Mouse (Mus musculus): ENCODE results near the gene Med9.

The Med9 gene

GRCm38 (mm10) chr11:59952892-59953291 is 4.9 kb downstream of the Med9 start:
- DNase-seq, result no peak

DNA sequence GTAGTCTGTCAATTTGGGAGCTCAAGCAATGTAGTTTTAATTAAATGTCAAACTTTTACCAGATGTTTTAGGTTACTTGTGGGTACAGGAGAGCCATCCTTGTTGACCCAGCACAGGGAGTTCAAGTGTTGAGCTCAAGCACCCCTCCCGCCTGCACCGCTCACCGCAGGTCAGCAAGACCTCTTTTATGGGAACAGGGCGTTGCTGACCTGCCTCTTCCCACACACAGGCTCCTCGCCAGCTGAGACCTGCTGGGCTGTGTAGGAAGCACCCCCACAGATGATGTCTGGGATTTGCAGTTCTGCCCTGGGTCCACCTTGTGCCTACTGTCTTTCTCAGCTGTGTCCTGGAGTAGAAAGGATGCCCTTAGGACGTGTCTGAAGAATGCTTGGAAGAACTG is 8.7 kb downstream of the Med9 start:
- no peak for DNase-seq

DNA sequence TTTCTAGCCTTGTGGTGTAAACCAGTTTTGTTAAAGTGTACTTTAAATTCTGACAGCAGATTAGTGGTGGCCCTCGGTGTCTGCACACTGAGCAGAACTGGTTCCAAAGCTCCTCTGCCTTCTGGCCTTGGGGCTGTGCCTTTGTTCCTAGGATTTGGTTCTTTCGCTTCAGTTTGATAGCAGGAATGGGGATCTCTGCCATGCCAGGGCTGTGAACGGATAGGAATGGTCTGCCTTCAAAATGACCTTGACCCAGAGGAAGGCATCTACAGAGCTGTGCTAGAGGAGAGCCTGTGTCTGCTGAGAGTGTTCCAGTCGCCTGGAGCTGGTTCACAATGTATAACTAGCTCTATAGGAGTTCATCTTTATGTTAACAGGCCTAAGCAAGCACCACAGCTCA is 11.4 kb downstream of the Med9 start:
- no peak for DNase-seq

- no peak for DNase-seq
Measured at GRCm38 (mm10) chr11:59960476-59961337, 12.7 kb downstream of the Med9 start.

GRCm38 (mm10) chr11:59961338-59961875 is 13.4 kb downstream of the Med9 start:
- DNase-seq, result peak; percentile 31 to 37

GRCm38 (mm10) chr11:59962590-59962989 is 14.6 kb downstream of the Med9 start:
- DNase-seq, result no peak

DNA sequence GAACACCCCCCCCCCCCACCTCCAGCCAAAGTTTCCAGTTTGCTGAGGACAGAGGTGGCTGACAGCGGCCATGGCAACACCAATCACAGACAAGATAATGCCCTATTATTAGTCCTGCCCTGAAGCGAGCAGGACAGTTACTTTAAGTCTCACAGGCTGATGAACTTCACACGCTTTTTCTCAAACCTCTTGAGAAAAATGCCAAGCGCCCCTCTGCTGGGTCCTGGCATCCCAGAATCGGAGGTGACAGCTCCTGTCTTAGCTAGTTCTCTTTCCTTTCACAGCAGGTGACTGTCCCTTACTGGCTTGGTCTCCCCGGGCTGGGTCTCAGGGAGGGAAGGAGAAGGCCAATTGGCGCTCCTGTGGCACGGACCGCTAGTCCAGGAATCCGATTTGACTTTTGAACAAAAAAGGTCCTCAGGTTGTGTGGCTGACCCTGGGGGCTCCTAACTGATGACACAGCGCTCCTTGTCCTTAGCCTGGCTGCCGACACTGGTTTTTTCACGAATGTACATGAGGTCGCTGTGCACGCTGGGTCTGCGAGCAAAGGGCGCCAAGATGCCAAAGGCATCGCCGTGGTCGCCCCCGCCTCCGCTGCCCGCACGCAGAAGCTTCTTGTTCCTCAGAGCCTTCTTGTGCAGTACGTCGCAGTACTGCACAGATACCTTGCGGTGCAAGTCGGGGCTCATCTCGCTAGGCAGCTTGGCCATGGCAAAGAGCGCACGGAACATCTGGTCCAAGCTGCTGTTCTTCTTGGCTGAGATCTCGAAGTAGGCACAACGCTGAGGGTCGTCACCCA is 15.6 kb downstream of the Med9 start:
- peak; percentile 28 to 38 for DNase-seq

DNA sequence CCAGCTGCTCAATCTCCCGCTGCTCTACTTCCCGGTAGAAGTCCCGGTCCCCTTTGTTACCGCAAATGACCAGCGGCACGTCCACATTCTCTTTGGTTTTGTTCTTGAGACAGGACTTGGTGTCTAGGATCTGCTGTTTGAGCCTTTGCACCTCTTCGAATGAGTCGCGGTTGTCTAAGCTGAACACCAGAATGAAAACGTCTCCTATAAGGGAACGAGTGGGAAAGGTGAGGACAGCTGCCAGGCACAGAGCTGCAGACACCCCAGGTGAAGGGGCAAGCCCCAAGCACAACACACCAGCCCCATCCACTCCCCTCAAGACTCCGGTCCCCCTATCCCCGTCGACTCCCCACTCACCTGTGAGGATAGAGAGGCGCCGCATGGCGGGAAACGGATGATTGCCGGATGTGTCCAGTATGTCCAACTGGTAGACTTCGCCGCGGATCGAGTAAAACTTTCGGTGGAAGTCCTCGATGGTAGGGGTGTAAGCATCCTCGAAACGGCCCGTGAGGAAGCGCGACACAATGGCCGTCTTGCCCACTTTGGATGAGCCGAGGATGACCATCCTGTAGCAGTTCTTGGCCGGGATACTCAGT is 16.3 kb downstream of the Med9 start:
- peak; percentile 39 to 41 for DNase-seq

GRCm38 (mm10) chr11:59964818-59965217 is 16.8 kb downstream of the Med9 start, which contains the start of gene Rasd1:
TSS of gene Rasd1 (minus strand) at chr11:59964944.
- DNase-seq, result peak; percentile 81 to 85

GRCm38 (mm10) chr11:59965227-59966101 is 17.5 kb downstream of the Med9 start:
- DNase-seq, result peak; percentile 90 to 91

DNA sequence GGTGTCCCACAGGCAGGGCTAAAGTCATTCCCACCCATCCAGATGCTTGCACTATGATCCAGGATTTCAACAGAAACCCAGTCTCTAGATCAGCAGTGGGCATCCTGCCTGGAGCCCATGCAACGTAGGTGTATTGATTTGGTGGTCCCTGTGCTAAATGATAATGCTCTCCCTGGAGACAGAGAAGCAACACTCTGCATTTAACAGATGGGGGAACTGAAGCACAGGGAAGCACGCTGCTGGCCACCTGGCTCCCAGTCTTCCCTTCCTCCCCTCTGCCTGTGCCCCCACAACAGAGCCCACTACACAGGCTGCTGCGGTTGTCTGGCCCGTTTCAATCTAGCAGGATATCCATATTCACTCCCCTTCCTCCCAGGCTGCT is 18.1 kb downstream of the Med9 start:
- no peak for DNase-seq

GRCm38 (mm10) chr11:59967765-59968164 is 19.8 kb downstream of the Med9 start:
- DNase-seq, result no peak

DNA sequence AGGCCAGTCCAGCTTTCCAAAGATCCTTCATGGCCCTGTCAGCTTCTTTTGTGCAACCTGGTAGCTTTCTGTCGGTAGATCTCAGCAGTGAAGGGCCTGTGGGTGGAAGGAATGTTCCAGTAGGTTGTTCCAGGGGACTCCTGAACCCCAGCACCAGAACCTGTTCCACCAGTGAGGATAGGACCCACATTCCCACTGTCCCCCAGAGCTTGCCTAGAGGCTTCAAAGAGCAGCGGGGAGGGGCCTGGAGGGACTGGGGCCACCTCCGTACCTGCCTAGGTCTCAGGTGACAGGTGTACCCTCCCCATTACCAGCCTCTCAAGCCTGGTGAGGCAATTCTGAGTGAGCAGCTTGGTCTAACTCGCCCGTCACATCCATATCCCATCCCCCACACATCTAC is 22.8 kb downstream of the Med9 start:
- no peak for DNase-seq

DNA sequence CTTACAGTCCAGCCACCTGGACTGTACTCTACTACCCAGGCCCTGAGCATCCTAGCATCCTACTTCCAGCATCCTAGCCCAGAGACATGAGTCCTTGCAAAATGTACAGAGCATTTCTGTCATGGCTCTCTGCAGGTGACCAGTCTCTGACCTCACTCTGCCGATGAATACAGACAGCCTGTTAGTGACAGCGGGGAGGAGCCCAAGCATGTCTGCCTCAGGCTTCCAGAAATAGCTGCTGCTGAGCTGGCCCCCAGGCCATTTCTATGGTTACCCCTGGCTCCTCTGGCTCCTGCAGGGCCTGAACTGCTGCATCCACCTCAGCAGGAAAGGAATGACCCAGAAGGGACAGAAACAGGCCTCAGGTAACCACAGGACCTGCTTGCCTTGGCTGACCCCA is 23.7 kb downstream of the Med9 start:
- no peak for DNase-seq

DNA sequence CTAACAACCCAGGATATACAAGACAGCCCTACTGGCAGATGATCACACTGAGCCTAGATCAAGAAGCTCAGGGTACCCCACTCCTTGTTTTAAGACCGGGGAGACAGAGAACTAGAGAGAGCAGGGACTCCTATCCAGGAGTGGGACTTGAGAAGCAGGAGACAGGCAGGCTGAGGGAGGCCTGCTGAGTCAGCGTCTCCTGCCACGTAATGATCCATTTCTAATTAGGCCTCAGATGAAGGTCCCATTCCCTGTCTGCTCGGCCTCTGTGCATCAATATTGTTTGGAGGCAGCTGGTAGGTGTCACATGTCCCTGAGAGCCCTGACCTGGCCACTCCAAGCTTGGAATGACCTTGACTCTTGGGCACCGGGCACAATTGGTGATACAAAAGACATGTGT is 25.4 kb downstream of the Med9 start:
- no peak for DNase-seq

DNA sequence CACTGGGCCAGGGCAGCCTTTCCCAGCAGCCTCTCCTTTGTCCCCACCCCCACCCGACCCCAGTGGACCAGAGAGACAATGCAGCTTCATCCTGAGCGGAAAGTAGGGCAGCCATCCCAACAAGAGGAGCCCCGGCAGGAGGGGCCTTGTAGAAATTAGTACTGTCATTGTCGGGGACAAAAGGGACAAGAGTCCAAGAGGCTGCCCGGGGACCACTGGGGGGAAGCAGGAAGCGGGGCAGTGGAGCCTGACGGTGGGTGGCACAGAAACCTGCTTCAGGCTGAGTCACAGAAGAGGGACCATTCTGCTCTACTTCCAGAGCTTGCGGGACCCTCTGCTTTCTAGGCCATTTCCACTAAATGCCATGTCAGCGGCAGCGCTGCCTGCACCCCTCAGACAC is 27.2 kb downstream of the Med9 start:
- no peak for DNase-seq

DNA sequence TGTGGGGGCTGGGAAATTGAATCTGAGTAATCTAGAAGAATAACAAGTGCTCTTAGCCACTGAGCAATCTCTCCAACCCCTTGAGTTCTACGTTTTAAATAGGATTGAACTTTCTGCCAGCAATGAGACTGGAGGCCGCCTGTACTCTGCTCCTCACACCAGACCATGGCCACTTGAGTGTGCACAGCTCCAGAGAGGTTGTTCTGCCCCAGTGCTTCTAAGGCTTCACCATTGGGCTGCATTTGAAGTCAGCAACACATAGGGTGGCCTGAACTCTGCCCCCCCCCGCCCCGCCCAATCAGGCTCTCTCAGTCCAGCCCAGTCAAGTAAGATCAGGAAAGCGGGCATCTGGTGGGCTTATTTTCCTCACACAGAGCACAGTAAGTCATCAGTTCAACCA is 29.8 kb downstream of the Med9 start:
- no peak for DNase-seq

DNA sequence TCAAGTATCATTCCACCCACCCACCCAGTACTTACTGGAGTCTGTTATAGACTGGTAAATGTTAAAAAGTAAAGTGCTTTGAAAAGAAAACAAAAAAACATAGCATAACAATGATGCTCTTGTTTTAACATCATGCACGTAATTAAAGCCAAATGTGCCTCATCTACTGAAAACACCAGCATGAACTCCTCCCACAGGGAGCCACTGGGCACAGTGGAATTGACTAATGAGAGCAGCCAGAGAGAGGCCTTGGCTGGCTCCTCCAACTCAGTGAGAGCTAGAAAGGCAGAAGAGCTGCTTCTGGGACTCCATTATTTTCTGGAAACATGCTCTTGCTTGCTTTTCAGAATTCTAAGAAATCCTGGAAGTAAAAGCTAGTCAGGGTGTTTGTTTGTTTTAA is 41.4 kb downstream of the Med9 start:
- DNase-seq, result no peak

- DNase-seq, result no peak
Measured at GRCm38 (mm10) chr11:59991365-59991764, 43.4 kb downstream of the Med9 start.

GRCm38 (mm10) chr11:59994318-59994717 is 46.3 kb downstream of the Med9 start:
- DNase-seq, result no peak

GRCm38 (mm10) chr11:60001231-60001980 is 53.4 kb downstream of the Med9 start:
- no peak for DNase-seq

DNA sequence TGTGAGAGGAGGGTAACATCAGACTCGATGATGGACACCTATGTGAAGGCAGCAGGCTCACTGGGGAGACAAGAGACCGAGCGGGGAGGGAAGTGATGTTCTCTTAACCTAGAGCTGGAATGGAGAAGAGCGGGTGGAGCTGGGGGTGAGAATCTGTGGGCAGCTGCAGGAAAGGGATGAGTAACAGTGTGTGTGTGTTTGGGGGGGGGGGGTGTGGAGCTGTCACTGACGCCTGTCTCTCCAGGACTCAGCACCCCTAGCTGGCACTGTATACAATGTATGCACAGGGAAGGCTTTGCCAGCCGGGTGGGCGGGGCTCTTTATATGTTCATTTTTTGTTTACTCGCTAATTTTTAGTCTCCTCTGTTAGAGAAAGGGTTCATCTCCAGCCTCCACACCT is 55.8 kb downstream of the Med9 start:
- DNase-seq, result no peak
